Mouse (Mus musculus) urinary bladder, adult 2 months (tissue): ENCODE data around the gene Gm973. TPM values are rescaled to one million over a fixed set of nuclear protein-coding genes. Genes with fewer than 3 reads are reported as not detected.

Experiments
- DNase-seq: peaks from one replicate; pipeline ENCODE4 v3.0.0; 2022; ENCODE audit warnings: low spot score
- polyA plus RNA-seq: library from polyadenylated mRNA; depleted of rRNA; stranded (reverse); fragments of >200 nt; gene quantifications from 2 replicates; pipeline ENCODE4 v1.2.3, GENCODE M21; 2012

Gene Gm973
- polyA plus RNA-seq, 1 experiment, result 31.4 TPM

DNA sequence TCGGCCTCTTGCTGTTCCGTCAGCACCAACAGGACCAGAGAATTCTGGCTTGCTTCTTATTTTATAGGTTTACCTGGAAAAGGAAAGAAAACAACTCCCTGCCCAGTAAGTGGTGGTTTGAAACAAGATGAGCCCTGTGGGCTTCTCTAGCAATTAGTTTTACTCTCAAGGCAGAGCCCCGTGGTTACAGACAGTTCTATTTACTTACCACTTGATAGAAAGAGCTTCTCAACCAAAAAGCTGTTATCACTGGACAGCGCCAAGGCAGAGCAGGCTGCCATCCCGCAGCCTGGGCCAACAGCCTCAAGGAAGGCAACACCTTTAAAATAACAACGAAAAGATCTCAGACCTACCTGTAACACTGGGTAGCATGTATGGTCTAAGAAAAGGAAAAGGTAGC is 26.2 kb downstream of the Gm973 start:
- DNase-seq, result no peak

DNA sequence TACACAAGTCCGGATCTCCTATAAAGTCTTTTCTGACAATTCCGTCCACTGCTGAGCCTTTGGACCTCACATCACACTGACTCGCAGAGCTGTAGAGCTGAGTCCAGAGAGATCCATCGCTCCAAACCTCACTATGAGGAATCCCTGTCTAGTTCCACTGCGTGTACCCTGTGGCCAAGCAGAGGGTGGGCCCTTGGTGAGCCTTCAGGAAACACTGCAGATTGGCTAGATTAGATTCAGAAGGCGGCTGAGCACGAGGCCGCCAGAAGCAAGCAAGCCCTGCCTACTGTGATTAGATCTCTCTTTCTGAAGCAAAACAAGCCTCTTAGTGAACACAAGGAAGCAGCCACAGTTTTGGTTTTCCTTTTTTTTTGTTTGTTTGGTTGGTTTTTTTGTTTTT is 27.8 kb downstream of the Gm973 start:
- no peak for DNase-seq

DNA sequence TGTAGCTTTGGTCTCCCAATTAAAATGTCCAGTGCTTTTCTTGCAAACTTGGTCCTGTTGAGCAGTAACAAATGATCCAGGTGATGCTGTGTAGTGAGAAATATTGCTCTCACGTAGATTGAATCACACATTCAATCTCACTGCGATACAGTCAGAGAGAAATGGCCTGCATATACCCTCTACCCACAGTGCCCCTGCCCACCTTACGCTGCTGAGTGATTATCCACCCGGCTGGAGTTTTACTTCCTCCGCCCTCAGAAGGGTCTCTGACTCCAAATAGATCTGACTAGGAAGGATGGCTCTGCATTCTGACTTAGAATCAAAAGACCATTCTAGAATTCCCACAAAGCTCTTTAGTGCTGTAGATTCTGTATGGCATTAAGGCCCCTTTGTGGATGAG is 32.4 kb downstream of the Gm973 start:
- no peak for DNase-seq

DNA sequence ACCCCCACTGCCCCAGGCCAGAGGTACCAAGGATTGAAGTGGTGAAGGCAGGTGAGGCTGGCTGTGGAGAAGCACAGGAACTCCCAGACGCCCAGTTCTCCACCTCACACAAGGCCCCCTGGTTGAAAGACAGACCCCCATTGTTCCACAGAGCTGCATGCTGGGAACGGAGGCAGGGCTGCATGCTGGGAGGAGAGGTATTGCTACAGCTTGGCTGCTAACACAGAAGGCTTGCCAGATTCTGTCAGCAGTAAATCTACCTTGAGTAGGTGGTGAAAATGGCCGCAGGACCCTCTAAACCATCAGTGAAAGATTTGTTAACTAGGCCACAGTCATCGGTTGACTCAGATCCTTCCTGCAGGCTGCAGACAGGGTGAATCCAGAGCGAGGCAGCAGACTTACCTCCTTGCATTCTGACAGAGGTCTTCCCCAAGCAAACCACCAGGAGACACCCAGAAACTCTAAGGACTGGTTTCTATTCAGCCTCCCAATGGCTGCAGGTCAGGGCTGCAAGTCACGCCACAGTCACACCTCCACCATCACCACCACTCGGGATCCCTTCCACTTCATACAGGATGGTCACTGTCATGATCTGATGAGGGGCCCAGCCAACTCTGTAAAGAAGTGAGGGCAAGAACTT is 33.1 kb downstream of the Gm973 start:
- no peak for DNase-seq

DNA sequence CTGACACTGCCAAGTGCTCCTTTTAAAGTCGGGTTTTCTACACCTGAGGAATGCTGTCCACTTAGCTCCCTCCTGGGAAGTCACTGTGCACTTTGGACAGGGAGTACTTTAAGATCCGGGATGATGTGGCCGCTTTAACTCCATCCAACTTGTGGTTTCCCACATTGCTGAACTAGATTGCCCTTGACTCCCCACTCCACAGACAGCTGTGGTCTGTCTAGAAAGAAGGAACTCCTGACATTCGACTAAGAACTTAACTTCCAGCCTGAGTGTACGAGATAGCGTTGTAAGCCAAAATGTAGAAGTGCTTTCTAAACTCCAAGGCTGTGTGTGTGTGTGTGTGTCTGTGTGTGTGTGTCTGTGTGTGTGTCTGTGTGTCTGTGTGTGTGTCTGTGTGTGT is 34.2 kb downstream of the Gm973 start:
- DNase-seq, result no peak

DNA sequence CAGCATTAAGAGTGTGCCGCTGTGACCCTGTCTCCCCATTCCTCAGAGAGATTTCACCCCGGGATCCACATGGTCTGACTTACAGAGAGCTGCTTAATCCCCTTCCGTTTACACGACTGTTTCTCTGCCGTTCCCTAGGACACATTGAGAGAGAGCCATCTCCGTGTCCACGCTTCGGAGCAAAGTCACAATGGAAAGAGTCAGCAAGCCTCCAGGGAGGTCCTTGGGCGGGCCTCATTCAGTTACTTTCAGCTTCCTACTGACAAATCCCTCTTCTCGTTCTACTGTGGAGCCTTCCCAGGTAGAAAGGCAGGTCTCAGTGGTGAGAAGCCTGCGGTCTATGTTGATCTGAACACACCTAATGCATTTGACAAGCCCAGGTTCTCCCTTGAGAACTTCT is 34.9 kb downstream of the Gm973 start:
- DNase-seq, result no peak

DNA sequence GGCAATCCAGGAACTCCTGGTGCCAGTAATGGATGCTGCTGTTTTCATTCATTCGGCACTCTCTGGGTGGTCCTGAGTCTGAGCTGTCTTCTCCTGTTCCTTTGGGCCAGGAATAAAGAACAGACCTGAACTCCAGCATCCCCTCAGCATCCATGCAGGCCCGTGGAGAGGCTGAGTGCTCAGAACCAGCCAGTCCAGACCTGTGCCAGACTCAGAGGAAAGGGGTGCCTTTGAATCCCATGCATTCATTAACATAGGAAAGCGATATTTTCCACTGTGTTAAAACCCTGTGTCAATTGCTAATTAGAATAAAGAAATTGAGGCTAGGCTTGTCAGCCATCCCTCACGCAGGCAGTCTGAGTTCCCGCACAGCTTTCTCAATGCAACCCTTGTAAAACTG is 37.6 kb downstream of the Gm973 start:
- no peak for DNase-seq

DNA sequence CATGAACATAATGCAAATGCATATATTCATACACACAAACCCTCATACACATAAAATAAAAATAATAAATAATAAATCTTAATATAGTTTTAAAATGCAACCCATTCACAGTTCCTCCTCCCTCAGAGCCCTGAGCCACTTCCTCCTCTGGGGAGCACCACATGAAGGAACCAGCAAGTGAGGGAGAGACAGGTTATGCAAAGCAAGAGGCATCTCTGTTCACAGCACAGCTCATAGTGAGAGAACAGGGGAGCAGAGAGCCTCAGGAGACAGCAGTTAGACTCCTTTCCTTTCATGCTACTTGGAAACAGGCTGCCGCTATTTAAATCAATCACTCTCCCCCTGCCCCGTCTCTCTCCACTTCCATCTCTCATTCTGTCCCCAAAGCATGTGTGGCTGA is 47.5 kb downstream of the Gm973 start:
- no peak for DNase-seq

DNA sequence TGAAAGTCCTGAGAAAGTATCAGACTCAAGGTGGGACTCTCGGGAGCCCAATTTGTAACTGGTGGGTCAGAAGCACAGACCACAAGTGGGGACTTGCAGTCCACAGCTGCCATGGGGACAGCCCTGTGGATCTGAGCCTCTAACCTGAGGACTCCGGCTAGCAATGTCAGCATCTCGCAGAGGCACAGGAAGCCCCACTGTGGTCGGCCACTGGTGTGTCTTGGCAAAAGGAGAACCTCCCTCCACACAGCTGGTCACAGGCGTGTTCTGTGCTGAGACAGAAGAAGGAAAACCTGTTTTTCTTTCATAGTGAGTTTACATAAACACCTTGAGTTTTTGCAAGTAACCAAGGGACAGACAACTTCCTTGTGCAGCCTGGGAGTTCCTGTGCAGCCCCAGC is 49.7 kb downstream of the Gm973 start:
- no peak for DNase-seq

DNA sequence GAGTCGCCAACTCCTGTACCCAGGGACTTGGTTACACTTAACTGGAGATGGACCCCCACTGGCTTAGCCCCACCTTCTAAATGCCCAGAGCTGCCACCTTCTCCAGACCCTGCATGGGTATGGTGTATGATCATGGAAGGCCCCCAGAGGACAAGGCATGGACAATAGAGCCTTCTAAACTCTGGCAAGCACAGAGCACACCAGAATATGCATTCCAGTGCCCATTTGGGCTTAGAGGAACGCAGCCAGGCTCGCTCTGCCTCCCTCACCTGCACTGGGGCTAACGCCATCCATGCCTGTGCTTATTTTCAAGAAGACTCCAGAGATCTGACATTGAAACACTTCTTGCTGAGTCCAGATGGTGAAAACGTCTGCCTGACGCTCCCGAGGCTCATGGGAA is 50.2 kb downstream of the Gm973 start:
- no peak for DNase-seq

DNA sequence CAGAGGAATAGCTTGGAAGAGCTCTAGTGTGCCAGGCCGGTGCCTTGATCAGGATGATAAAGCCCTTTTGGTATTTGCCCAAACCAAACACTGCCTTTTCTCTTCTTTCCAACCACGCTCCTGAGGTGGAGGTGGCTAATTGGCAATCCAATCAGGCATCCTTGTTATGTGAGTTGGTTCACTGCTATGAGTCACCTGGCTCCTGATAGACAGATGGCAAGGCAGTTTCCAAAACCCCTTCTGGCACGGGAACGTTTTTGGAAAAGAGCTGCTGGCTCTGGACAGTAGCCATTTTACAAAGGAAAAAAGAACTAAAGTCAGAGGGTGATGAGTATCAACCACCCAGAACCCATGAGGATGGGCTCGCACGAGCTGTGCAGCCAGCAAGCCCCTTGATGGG is 50.9 kb downstream of the Gm973 start:
- no peak for DNase-seq

DNA sequence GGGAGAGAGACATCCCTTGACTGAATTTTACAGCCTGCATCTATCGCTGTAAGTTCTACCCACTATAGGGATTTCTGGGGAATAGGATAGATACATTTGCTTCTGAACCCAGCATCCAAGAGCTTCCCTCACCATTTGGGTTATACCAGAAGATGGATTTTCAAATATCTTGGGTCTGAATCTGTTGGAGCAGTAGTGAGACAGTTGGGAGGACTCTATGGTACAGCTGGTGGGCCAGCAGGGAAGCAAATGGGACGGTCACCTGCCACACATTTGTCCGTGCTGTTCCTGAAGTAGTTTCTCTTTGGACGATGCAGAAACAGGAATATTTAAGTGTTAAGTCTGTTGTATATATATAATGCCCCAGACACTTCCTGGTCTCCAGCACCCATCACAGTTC is 51.5 kb downstream of the Gm973 start:
- no peak for DNase-seq

DNA sequence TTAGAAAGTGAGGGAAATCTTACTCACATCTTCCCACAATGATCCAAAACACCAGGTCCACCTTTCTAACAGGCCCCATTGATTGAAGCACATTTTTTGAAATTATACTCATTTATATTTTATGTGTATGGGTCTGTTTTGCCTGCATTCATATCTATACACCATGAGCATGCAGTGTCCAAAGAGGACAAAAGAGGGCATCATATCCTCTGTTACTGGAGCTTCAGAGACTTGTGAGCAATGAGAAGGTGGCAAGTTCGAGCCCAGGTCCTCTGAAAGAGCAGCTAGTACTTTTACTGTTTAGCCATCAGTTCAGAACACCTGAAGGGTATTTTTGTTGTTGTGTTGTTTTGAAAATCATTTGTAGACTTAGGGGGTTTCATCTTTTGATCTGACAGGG is 52.2 kb downstream of the Gm973 start:
- DNase-seq, result no peak

DNA sequence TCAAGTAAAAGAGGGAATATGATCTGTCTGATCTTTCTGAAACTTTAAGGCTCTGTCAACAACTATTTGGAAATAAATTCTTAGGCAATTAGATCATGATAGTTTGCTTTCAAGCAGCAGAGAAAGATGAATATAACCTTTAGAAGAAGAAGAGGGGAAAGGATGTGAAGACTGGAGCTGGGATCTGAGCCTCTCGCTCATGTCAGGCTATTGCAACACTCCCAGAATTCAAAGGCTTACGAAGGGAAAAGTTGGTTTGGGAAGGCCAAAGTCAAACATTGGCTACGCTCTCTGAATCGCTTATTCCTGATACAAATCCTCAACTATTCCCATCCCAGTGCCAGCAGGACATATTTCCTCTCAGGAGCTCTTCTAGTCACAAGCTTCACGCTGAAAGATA is 53.2 kb downstream of the Gm973 start:
- no peak for DNase-seq

DNA sequence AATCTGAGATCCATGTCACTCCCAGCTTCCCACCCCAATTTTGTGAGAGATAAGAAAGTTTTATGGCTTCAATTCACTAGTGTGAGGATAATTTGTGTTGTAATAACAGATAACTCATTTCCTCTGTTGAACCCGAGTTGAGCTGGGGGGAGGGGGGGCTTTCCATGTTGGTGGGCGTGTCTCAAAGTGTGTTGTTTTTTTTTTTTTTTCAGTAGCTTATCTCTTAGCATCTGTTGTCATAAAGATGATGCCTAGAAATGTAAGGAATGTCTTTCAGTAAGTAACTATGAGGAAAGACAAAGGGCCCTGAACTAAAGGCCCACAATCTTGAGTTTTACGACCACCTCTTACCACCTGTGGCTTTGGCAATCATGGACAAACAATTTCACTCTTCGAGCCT is 54.7 kb downstream of the Gm973 start:
- DNase-seq, result no peak

DNA sequence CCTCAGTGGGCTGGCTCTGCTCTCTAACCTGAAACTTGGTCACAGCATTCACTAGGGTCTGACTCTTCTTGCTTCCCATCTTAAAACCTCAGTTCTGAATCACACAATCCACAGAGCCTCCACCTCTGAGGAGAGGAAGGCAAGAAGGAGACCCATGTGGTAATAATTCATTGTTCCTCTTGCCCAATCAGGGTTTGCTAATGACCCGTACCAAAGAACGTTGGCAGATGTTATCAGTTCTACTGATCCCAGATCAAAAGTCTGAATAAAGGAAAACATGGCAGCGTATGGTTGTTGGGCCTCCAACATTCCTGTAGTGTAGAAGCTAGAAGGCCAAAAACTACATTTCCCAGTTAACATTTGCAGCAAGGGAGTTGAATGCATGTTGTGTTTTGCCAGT is 55.4 kb downstream of the Gm973 start:
- no peak for DNase-seq

DNA sequence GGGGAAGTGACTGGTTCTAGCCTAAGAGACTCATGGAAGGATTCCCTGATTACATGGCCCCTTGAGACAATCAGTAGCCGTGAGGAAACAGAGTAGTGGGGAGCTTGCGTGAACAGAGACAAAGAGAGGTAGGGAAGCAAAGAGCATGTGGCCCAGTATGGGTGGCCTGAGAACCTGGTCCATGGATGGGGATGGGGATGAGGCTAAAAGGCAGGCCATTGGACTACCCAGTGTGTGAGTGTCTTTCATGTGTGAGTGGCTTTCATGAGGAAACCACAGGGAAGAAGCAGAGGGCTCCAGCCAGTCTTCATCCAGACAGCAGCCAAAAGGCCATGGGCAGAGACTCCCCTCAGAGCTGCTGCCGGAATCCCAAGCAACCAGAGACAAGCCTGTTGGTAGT is 57.8 kb downstream of the Gm973 start:
- DNase-seq, result no peak

DNA sequence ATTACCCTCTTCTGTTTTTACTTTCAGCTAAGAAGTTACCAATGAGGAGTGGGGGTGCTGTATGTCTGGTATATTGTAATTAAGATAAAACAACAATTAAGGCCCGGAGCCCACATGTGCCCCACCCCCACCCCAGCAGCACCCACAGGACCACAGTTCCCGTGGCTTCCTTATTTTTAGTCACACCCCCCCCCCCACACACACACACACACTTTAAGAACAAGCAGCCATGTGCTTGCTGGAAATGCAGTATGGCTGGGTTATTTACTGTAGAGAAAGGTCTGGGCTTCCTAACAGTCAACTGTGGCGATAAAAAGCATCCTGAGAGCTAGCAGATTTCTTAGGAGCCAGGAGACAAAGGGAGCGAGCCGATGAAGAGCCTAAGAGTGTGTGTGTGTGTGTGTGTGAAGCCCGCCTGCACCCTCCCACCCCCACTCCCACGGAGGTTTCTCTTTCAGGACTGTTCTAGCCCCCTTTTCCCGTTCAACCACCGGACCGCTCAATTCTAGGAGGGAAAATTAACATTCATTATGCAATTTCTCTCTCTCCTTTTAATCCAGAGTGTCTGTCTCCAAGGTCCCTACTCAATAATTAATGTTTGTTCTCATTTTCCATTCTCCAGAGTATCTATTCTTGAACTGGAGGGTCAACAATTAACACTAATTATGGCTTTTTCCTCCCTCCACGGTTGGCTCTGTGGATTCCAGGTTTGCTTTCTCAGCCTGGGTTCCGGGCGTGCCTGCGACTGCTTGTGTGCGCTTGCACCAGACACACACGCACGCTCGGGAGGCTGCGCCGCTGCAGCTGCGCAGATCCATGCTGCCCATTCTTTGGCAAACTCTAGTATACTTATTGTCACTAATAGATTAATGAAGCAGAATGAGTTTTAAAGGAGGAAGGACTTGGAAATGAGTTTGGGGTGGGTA is 58.5 kb downstream of the Gm973 start:
- no peak for DNase-seq

DNA sequence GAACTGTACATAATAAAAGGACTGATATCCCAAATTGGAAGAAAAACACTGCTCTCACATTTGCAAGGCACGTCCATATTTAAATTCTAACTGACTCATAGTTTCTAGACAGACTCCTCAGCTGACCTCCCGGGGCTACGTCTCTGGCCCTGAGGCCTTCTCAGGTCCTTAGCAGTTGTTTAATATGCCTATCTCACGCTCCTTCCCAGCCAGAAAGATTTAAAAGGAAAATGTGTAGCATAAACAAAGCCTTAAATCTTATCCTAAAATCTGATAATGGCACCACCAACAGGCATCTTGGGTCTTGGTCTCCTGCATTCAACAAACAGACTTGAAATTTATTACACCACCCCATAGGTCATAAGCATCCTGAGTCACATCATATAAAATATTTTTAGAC is 62.7 kb downstream of the Gm973 start:
- DNase-seq, result no peak

DNA sequence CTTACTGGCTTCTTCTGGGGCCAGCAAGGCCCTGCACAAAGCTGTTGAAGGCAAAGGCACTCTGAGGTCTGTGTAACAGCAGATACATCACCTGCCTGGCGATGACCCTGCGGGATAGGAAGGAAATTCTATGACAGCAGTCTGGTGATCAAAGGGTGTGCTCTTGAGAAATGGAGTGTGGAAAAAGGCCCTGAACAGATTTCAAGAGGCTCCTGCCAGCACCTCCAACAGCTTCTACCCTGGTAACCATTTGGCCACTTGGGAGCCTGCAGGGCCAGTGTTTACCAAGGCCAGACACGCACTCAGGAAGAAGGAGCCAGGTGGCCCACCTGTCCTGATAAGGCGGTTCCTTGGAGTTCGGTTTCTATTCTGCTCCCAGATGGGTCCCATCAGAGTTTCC is 63.3 kb downstream of the Gm973 start:
- DNase-seq, result no peak

DNA sequence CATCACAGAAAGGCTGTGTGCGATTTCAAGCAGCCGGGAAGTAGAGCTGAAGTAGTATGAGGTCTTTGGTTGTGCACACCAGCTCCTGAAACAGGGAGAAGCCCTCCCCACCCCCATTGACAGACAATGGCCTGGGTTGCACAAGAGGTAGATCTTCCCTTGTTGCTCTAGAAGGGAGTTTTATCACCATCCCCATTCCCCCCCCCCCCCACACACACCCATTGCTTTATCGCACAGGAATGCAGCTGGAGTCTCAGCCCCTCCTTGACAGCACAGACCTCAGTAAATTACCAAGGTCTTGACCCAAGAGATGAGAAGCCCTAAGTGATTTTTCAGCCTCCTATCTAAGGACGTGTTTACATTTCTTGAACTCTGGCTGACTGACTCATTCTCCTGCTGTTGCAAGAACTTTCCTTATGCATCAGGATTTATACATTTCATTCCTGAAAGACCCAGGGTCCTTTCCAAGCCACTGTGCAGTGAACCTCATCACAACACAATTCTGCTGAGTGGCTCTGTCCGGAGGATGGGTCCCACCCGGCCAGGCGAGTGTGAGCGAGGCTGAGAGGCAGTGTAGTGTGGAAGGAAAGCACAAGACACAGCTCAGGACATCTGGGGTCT is 64.2 kb downstream of the Gm973 start:
- no peak for DNase-seq

DNA sequence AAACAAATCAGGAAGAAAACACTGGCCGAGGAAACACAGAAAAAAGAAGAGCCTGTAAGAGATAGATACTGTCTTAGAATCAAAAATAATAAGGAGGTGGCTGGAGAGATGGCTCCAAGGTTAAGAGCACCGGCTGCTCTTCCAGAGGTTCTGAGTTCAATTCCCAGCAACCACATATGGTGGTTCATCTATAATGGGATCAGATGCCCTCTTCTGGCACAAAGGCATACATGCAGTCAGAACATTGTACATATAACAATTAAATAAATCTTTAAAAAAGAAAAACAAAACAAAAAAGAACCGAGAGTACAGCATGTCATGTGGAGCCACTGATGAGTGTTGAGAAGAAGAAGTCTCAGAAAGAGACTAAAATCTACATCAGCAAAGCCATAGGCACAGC is 64.8 kb downstream of the Gm973 start:
- no peak for DNase-seq
